Mouse (Mus musculus): ENCODE results near the gene Ltbp2. TPM values are rescaled to one million over a fixed set of nuclear protein-coding genes. Genes with fewer than 3 reads are reported as not detected.

The Ltbp2 gene
- total and polyA plus RNA-seq, 3 experiments: 6.6 to 11.9 (median 11.8) TPM

GRCm38 (mm10) chr12:84880091-84880490 is 3.8 kb upstream of the Ltbp2 start:
- DNase-seq: no peak

GRCm38 (mm10) chr12:84875761-84876480 is 411 bp downstream of the Ltbp2 start:
- DNase-seq: peak; percentile 29

- DNase-seq: no peak
Measured at GRCm38 (mm10) chr12:84873434-84873833, 2.9 kb downstream of the Ltbp2 start.

- DNase-seq: no peak
Measured at GRCm38 (mm10) chr12:84872310-84872709, 4.0 kb downstream of the Ltbp2 start.

- peak; percentile 32 for DNase-seq
Measured at GRCm38 (mm10) chr12:84865431-84865830, 10.9 kb downstream of the Ltbp2 start.

GRCm38 (mm10) chr12:84864801-84865200 is 11.5 kb downstream of the Ltbp2 start:
- DNase-seq: peak; percentile 73

- no peak for DNase-seq
Measured at GRCm38 (mm10) chr12:84863196-84863595, 13.1 kb downstream of the Ltbp2 start.

- peak; percentile 56 for DNase-seq
Measured at GRCm38 (mm10) chr12:84862136-84862910, 14.0 kb downstream of the Ltbp2 start.

- DNase-seq: no peak
Measured at GRCm38 (mm10) chr12:84858149-84859113, 17.9 kb downstream of the Ltbp2 start.

- no peak for DNase-seq
Measured at GRCm38 (mm10) chr12:84857706-84858105, 18.6 kb downstream of the Ltbp2 start.

- no peak for DNase-seq
Measured at GRCm38 (mm10) chr12:84856532-84856931, 19.8 kb downstream of the Ltbp2 start.

GRCm38 (mm10) chr12:84855084-84855625 is 21.2 kb downstream of the Ltbp2 start:
- no peak for DNase-seq

- DNase-seq: no peak
Measured at GRCm38 (mm10) chr12:84854392-84855033, 21.8 kb downstream of the Ltbp2 start.

GRCm38 (mm10) chr12:84851403-84852040 is 24.8 kb downstream of the Ltbp2 start:
- DNase-seq: no peak

GRCm38 (mm10) chr12:84847882-84848281 is 28.4 kb downstream of the Ltbp2 start:
- no peak for DNase-seq

- DNase-seq: peak; percentile 64
Measured at GRCm38 (mm10) chr12:84847480-84847879, 28.9 kb downstream of the Ltbp2 start.

- DNase-seq: peak; percentile 42
Measured at GRCm38 (mm10) chr12:84846594-84847014, 29.7 kb downstream of the Ltbp2 start.

- DNase-seq: no peak
Measured at GRCm38 (mm10) chr12:84842706-84843105, 33.6 kb downstream of the Ltbp2 start.

GRCm38 (mm10) chr12:84841158-84842140 is 34.9 kb downstream of the Ltbp2 start:
- no peak for DNase-seq

Data from adrenal gland, adult 2 months (tissue).